Mouse (Mus musculus) hindbrain, embryonic 12.5 days (tissue): ENCODE data around the gene Nln. TPM values are rescaled to one million over a fixed set of nuclear protein-coding genes. Genes with fewer than 3 reads are reported as not detected.

ENCODE experiments used
- ATAC-seq: fragments of 200-750 bp; cut with Nextera tagmentation; 2 replicates; pipeline ENCODE4 v1.8.0; 2017; ENCODE audit warnings: moderate TSS enrichment; ENCODE audit not compliant: low FRiP score
- H3K27ac ChIP-seq: fragments of 300-500 bp; sonication (generic); 2 replicates; pipeline ENCODE4 v1.5.1; 2016; ENCODE audit warnings: mild to moderate bottlenecking
- H3K27me3 ChIP-seq: fragments of 300-500 bp; sonication (generic); 2 replicates; pipeline ENCODE4 v1.6.1; 2016; ENCODE audit warnings: mild to moderate bottlenecking
- H3K36me3 ChIP-seq: fragments of 300-500 bp; sonication (generic); 2 replicates; pipeline ENCODE4 v1.6.1; 2016; ENCODE audit warnings: mild to moderate bottlenecking
- H3K4me1 ChIP-seq: fragments of 300-500 bp; sonication (generic); 2 replicates; pipeline ENCODE4 v1.6.1; 2016
- H3K4me2 ChIP-seq: fragments of 300-500 bp; sonication (generic); replicated peaks from 2 replicates; pipeline ENCODE4 v1.6.1; 2016; ENCODE audit warnings: mild to moderate bottlenecking
- H3K4me3 ChIP-seq: fragments of 300-500 bp; sonication (generic); 2 replicates; pipeline ENCODE4 v1.5.1; 2016; ENCODE audit warnings: mild to moderate bottlenecking
- H3K9ac ChIP-seq: fragments of 300-500 bp; sonication (generic); 2 replicates; pipeline ENCODE4 v1.6.1; 2016; ENCODE audit warnings: mild to moderate bottlenecking, moderate library complexity
- H3K9me3 ChIP-seq: fragments of 300-500 bp; sonication (generic); replicated peaks from 2 replicates; pipeline ENCODE4 v1.6.1; 2016; ENCODE audit warnings: mild to moderate bottlenecking
- WGBS: fragments of 180-500 bp; shearing (Covaris S2); methylation state at CpG from one replicate; pipeline ENCODE4 v1.1.7; 2016; 5-methylcytosine and 5-hydroxymethylcytosine counted together
- polyA plus RNA-seq: library from polyadenylated mRNA; unstranded; fragments of >200 nt; fragmentation: Nextera tagmentation; extraction: Ambion mirVana; gene quantifications from 2 replicates; pipeline ENCODE4 v1.2.1, GENCODE M21; 2016

The Nln gene
- polyA plus RNA-seq, 1 experiment from 2014 or later: 29.2 TPM

- no peak overlapping the region for H3K9ac ChIP-seq
- H3K4me3 ChIP-seq: no peak overlapping the region
- WGBS: 95% methylated on average over 2 of the region's 2 CpGs
- no peak overlapping the region for H3K27ac ChIP-seq
- no peaks in the 10 kb centered on the region for H3K9me3 ChIP-seq
- no peaks in the 10 kb centered on the region for H3K27me3 ChIP-seq
- no peak overlapping the region for H3K4me2 ChIP-seq
- H3K36me3 ChIP-seq: peaks cover 28% of the 10 kb centered on the region
- ATAC-seq: no peak
- peaks cover 10% of the 10 kb centered on the region for H3K4me1 ChIP-seq
Observed at GRCm38 (mm10) chr13:104114827-104115226, 5.4 kb upstream of the Nln start.

- H3K4me3 ChIP-seq: no peak overlapping the region
- H3K4me2 ChIP-seq: no peak overlapping the region
- no peaks in the 10 kb centered on the region for H3K27me3 ChIP-seq
- H3K9me3 ChIP-seq: no peaks in the 10 kb centered on the region
- no peak for ATAC-seq
- H3K4me1 ChIP-seq: peaks cover 12% of the 10 kb centered on the region
- 96% methylated on average over 4 of the region's 4 CpGs for WGBS
- H3K36me3 ChIP-seq: peaks cover 19% of the 10 kb centered on the region
- no peak overlapping the region for H3K27ac ChIP-seq
- H3K9ac ChIP-seq: no peak overlapping the region
Observed at GRCm38 (mm10) chr13:104113782-104114181, 4.4 kb upstream of the Nln start.

GRCm38 (mm10) chr13:104112266-104112900 lies 3.0 kb upstream of the Nln start:
- Histone ChIP-seq H3K27ac (no peak overlapping the region), H3K4me2 (peak overlapping the region; percentile 31; the same call in 1 of the 2 replicates), H3K36me3 (peaks cover 11% of the 10 kb centered on the region; the same call in 1 of the 2 replicates), H3K4me1 (peaks cover 12% of the 10 kb centered on the region), H3K4me3 (no peak overlapping the region), H3K9me3 (no peaks in the 10 kb centered on the region), H3K9ac (no peak overlapping the region), H3K27me3 (no peaks in the 10 kb centered on the region)
- WGBS: 40% methylated on average over 12 of the region's 12 CpGs
- ATAC-seq: no peak

- H3K27me3 ChIP-seq: no peaks in the 10 kb centered on the region
- 40% methylated on average over 7 of the region's 7 CpGs for WGBS
- H3K9ac ChIP-seq: peak overlapping the region; percentile 85; the same call in 1 of the 2 replicates
Observed at GRCm38 (mm10) chr13:104110526-104110925, 1.1 kb upstream of the Nln start.

GRCm38 (mm10) chr13:104109816-104110521 lies 555 bp upstream of the Nln start:
- peak; percentile 85 for ATAC-seq
- Histone ChIP-seq H3K4me1 (peaks cover 12% of the 10 kb centered on the region), H3K4me3 (peak overlapping the region; percentile 82), H3K27ac (peak overlapping the region; percentile 85), H3K4me2 (peak overlapping the region; percentile 92), H3K27me3 (no peaks in the 10 kb centered on the region), H3K36me3 (no peaks in the 10 kb centered on the region), H3K9ac (peak overlapping the region; percentile 85), H3K9me3 (no peaks in the 10 kb centered on the region)
- 2% methylated on average over 38 of the region's 38 CpGs for WGBS

More at GRCm38 (mm10) chr13:104110526-104110925, 1.1 kb upstream of the Nln start:
- peak overlapping the region; percentile 85 for H3K27ac ChIP-seq
- no peaks in the 10 kb centered on the region for H3K9me3 ChIP-seq
- H3K36me3 ChIP-seq: peaks cover 5% of the 10 kb centered on the region; the same call in 1 of the 2 replicates
- H3K4me3 ChIP-seq: peak overlapping the region; percentile 82
- H3K4me2 ChIP-seq: peak overlapping the region; percentile 92
- ATAC-seq: no peak
- H3K4me1 ChIP-seq: peaks cover 12% of the 10 kb centered on the region

- peak overlapping the region; percentile 66 for H3K9ac ChIP-seq
- H3K9me3 ChIP-seq: no peaks in the 10 kb centered on the region
- H3K27ac ChIP-seq: peak overlapping the region; percentile 37
- H3K4me1 ChIP-seq: peaks cover 12% of the 10 kb centered on the region
- no peaks in the 10 kb centered on the region for H3K27me3 ChIP-seq
- peak overlapping the region; percentile 92 for H3K4me2 ChIP-seq
- ATAC-seq: no peak
- H3K4me3 ChIP-seq: peak overlapping the region; percentile 82
- H3K36me3 ChIP-seq: no peaks in the 10 kb centered on the region
- WGBS: under 1% methylated on average over 24 of the region's 24 CpGs
Observed at GRCm38 (mm10) chr13:104108651-104109287, 645 bp downstream of the Nln start.

- Histone ChIP-seq H3K4me1 (no peaks in the 10 kb centered on the region), H3K4me3 (no peak overlapping the region), H3K4me2 (no peak overlapping the region), H3K36me3 (no peaks in the 10 kb centered on the region), H3K9ac (no peak overlapping the region), H3K27me3 (no peaks in the 10 kb centered on the region), H3K27ac (no peak overlapping the region), H3K9me3 (no peaks in the 10 kb centered on the region)
- no peak for ATAC-seq
- WGBS: 87% methylated on average over 5 of the region's 5 CpGs
Observed at GRCm38 (mm10) chr13:104101606-104102235, 7.7 kb downstream of the Nln start.

GRCm38 (mm10) chr13:104100416-104100815 lies 9.0 kb downstream of the Nln start:
- Histone ChIP-seq H3K4me2 (no peak overlapping the region), H3K36me3 (no peaks in the 10 kb centered on the region), H3K4me1 (no peaks in the 10 kb centered on the region), H3K27ac (no peak overlapping the region), H3K9me3 (no peaks in the 10 kb centered on the region), H3K9ac (no peak overlapping the region), H3K4me3 (no peak overlapping the region), H3K27me3 (no peaks in the 10 kb centered on the region)
- no peak for ATAC-seq
- 89% methylated on average over 4 of the region's 4 CpGs for WGBS

GRCm38 (mm10) chr13:104097190-104097589 lies 12.2 kb downstream of the Nln start:
- ATAC-seq: no peak
- Histone ChIP-seq H3K27ac (no peak overlapping the region), H3K9me3 (no peaks in the 10 kb centered on the region), H3K4me1 (no peaks in the 10 kb centered on the region), H3K36me3 (no peaks in the 10 kb centered on the region), H3K4me3 (no peak overlapping the region), H3K9ac (no peak overlapping the region), H3K27me3 (no peaks in the 10 kb centered on the region), H3K4me2 (no peak overlapping the region)
- WGBS: 95% methylated on average over 7 of the region's 7 CpGs

- Histone ChIP-seq H3K4me3 (no peak overlapping the region), H3K4me1 (no peaks in the 10 kb centered on the region), H3K27ac (no peak overlapping the region), H3K9me3 (no peaks in the 10 kb centered on the region), H3K36me3 (no peaks in the 10 kb centered on the region), H3K27me3 (no peaks in the 10 kb centered on the region), H3K4me2 (no peak overlapping the region), H3K9ac (no peak overlapping the region)
- no peak for ATAC-seq
- WGBS: 76% methylated on average over 7 of the region's 7 CpGs
Observed at GRCm38 (mm10) chr13:104095955-104096354, 13.5 kb downstream of the Nln start.

- ATAC-seq: no peak
- Histone ChIP-seq H3K36me3 (no peaks in the 10 kb centered on the region), H3K27ac (no peak overlapping the region), H3K4me1 (no peaks in the 10 kb centered on the region), H3K9me3 (no peaks in the 10 kb centered on the region), H3K9ac (no peak overlapping the region), H3K4me2 (no peak overlapping the region), H3K4me3 (no peak overlapping the region), H3K27me3 (no peaks in the 10 kb centered on the region)
- 84% methylated on average over 11 of the region's 11 CpGs for WGBS
Observed at GRCm38 (mm10) chr13:104094531-104095385, 14.7 kb downstream of the Nln start.
